Mouse (Mus musculus) layer of hippocampus, postnatal 10 days (tissue): ENCODE measurements around the gene Rimkla. TPM values are rescaled to one million over a fixed set of nuclear protein-coding genes. Genes with fewer than 3 reads are reported as not detected.

Experiments used
- DNase-seq, 2 experiments: peaks; one replicate each; pipeline ENCODE4 v3.0.0; 2021; ENCODE audit warnings: low spot score in 2 of 2
- total RNA-seq, 2 experiments: library from RNA; stranded (reverse); gene quantifications; 2 replicates each; pipeline ENCODE4 v1.2.3; 2021

The Rimkla gene
- total RNA-seq, 2 experiments from 2014 or later = 25.4 to 29.5 TPM

- peak in 1 of 2 experiments; percentile 54 for DNase-seq
These were observed 70.5 kb downstream of the Rimkla start for GRCm38 (mm10) chr4:119421921-119422293.

- no peak for DNase-seq
These were observed 71.2 kb downstream of the Rimkla start for GRCm38 (mm10) chr4:119421191-119421590.

GRCm38 (mm10) chr4:119417894-119418293 is 74.5 kb downstream of the Rimkla start:
- DNase-seq = no peak

- no peak for DNase-seq
These were observed 75.2 kb downstream of the Rimkla start for GRCm38 (mm10) chr4:119417270-119417669.

Other genes with a start within 250 kb of the Rimkla start
- gene Cldn19, start 237.2 kb downstream of the Rimkla start, total RNA-seq = 1 to 10 TPM in 1 of 2 experiments, under 1 TPM in 1; 0.41 to 1.1 TPM
- gene Ybx1, start 198.0 kb downstream of the Rimkla start, total RNA-seq = 100 to 1,000 TPM; 798 to 928 TPM
- 10 to 100 TPM; 23.0 to 26.7 TPM for gene Ppih, start 172.1 kb downstream of the Rimkla start, total RNA-seq
- 10 to 100 TPM; 21.5 to 24.1 TPM for gene Ccdc30, start 77.1 kb downstream of the Rimkla start, total RNA-seq
- 1 to 10 TPM; 6.1 to 6.2 TPM for gene Ppcs, start 70.2 kb downstream of the Rimkla start, total RNA-seq
- gene Zmynd12, start 69.8 kb downstream of the Rimkla start, total RNA-seq = not detected
- gene Foxj3, start 44.4 kb upstream of the Rimkla start, total RNA-seq = 10 to 100 TPM; 62.6 to 63.9 TPM
- gene Frg2f1, start 46.9 kb upstream of the Rimkla start, total RNA-seq = 10 to 100 TPM; 28.1 to 28.8 TPM
- not detected for gene Guca2a, start 145.1 kb upstream of the Rimkla start, total RNA-seq
- gene Guca2b, start 166.3 kb upstream of the Rimkla start, total RNA-seq = not detected
- 10 to 100 TPM; 50.6 to 55.3 TPM for gene Hivep3, start 241.2 kb upstream of the Rimkla start, total RNA-seq